Mouse (Mus musculus) layer of hippocampus, adult 2 months (tissue): ENCODE measurements around the gene Polr3h. TPM values are rescaled to one million over a fixed set of nuclear protein-coding genes. Genes with fewer than 3 reads are reported as not detected.

Source experiments
- DNase-seq, 2 experiments: peaks; one replicate each; pipeline ENCODE4 v3.0.0; 2022; ENCODE audit warnings: low spot score in 2 of 2
- H3K27ac ChIP-seq: fragments of 200-600 bp; 2 replicates; pipeline ENCODE4 v1.8.1; 2022
- H3K4me3 ChIP-seq: fragments of 200-600 bp; 2 replicates; pipeline ENCODE4 v1.8.1; 2022; ENCODE audit warnings: mild to moderate bottlenecking
- CTCF ChIP-seq: fragments of 200-600 bp; conservative IDR thresholded peaks from 2 replicates; pipeline ENCODE4 v1.8.1; 2022; ENCODE audit warnings: antibody characterized with exemption, mild to moderate bottlenecking, moderate library complexity
- total RNA-seq, 2 experiments: library from RNA; stranded (reverse); gene quantifications; 2 replicates each; pipeline ENCODE4 v1.2.3; 2021

Gene Polr3h
- total RNA-seq, 2 experiments from 2014 or later: 44.8 to 51.4 TPM

DNA sequence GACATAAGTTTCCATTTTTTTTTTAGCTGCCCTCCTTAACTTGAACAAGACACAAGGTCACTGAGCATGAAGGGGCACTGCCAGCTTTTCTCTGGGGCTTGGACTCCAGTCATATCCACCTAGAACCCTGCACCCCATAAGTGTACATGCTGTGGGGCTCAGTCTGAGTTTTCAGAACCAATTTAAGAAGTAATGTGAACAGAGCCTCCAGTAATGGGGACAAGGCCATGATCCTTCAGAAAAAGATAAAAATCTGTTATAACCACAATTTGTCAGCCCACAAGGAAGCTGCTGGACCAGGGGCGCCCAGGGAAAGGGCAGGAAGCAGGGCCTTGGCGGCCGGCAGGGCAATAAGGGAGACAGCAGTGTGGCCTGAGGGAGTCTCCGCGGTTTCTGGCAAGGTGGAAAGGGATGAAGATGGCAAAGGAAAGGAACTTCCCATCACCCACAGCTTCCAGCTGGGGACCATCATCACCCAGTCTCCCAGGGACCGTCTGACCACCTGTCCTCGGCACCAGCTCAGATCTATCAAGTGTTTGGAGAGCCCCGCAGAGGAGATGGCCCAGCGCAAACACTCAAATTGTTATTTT is 73.5 kb downstream of the Polr3h start:
- Histone ChIP-seq H3K4me3 (no peak overlapping the region), H3K27ac (no peak overlapping the region; the same call in 1 of the 2 replicates)
- DNase-seq: no peak
- no peak for TF ChIP-seq CTCF

DNA sequence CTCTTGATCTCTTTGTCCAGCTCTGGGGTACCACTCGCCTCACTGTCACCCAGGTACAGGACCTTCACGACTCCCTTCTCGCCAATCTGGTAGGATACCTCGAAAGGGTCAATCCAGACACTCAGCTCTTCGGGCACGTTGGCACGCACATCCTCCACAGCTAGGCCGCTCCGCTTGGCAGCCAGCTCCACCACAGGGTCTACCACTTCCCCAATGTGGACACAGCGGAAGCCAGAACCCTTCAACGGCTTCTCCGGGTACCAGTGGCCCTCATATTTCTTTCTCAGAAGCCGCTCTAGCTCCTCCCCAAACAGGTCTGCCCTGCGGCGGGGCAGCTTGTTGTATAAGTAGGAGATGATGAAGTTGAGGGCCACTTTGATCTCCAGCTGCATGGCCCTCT is 74.7 kb downstream of the Polr3h start:
- TF ChIP-seq CTCF: no peak
- DNase-seq: no peak
- Histone ChIP-seq H3K27ac (no peak overlapping the region), H3K4me3 (no peak overlapping the region)

DNA sequence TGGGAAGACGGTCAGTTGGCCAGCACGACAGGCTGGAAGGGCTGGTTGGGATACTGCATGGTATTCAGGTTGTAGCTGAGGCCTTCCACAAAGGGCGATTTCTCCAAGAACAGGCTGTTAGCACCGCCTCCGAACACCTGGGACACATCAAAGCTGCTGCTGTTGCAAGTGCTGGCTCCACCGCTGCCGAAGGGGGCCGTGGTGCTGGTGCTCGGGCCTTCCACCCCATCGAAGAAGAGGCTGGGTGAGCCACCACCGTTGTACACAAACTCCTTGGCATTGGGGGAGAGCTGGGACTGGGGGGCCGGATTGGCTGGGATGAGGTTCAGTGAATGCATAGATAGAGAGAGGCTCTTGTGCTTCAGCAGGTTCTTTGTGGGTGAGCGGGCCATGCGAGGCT is 75.3 kb downstream of the Polr3h start:
- no peak for TF ChIP-seq CTCF
- Histone ChIP-seq H3K27ac (0 out of 2 replicates have a peak overlapping the region, but pooled peaks have one; percentile 23), H3K4me3 (no peak overlapping the region)
- DNase-seq: no peak

DNA sequence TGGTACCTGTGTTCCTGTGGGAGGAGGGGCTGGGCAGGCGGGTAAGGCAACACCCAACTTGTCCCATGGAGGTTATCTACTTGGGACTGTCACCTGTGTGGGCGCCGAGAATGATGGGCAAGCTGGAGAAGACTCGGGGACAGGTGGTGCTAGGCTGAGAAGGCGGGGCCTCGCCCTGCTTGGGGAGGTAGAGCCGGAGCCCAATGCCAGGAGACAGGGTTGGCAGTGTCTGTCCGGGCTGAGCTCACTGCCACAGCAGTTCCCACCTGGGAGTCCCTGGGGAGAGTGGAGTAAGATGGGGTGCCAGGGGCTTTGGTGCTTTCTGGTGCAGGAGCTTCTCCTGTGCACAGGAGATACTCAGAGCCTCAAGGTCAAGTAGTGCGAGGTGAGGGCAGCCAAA is 76.9 kb downstream of the Polr3h start:
- TF ChIP-seq CTCF: no peak
- Histone ChIP-seq H3K4me3 (no peak overlapping the region), H3K27ac (0 out of 2 replicates have a peak overlapping the region, but pooled peaks have one; percentile 7)
- DNase-seq: no peak

DNA sequence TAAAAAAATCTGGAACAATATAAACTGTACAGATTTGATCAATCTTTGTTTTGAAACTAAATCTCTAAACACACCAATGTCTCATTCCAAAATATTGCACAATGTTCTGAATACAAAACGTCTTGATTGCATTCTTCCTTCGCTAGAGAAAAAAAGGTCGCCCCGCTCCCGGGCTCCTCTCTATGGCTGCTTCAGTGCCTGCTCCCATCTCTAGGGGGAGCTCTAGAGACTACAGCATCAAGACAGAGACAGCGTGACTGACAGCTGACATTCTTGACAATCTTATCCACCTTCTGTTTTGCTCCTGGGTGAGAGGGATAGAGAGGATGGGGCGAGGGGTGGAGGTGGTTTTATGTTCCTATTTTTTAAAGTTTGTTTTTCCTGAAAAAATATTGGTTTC is 77.7 kb downstream of the Polr3h start:
- no peak overlapping the region for H3K4me3 ChIP-seq
- TF ChIP-seq CTCF: peak; percentile 100
- peak; percentile 69 to 70 for DNase-seq
- peak overlapping the region; percentile 4; the same call in 1 of the 2 replicates for H3K27ac ChIP-seq

DNA sequence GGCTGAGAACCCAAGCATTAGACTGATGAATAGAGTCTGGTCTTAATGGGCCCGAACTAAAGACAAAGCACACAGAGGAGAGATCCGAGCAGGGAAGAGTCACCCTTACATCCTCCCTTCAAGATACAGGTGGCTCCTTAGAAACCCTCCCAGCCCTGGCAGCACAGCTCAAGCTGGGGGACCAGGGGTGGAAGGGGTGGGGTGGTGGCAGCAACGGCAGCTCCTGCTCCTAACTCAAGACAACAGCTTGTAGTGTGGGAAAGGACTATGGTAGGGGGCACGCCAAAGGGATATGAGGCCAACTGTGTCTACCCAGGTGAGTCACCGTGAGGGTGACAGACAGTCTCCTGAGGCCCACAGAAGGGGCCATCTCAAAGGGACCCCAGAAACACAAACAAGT is 78.2 kb downstream of the Polr3h start:
- no peak for DNase-seq
- H3K27ac ChIP-seq: peak overlapping the region; percentile 4; the same call in 1 of the 2 replicates
- no peak for TF ChIP-seq CTCF

DNA sequence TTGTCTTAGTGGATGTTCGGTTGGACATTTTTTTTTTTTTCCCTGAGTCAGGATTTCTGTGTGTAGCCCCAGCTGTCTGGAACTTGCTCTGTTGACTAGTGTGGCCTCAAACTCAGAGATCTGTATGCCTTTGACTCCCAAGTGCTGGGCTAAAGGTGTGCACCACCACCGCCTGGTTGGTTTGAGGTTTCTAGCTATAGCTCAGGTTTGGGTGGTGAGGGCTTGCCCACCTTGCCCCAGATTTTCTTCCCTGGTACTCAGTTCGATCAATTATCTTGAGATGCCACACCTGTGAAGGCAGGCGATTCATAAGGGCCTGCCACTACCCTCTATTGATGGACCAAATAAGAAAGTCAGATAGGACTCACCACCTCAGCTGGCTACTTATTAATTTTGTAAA is 78.9 kb downstream of the Polr3h start:
- TF ChIP-seq CTCF: no peak
- no peak overlapping the region for H3K27ac ChIP-seq

More for the DNA sequence above, 78.2 kb downstream of the Polr3h start:
- H3K4me3 ChIP-seq: no peak overlapping the region

DNA sequence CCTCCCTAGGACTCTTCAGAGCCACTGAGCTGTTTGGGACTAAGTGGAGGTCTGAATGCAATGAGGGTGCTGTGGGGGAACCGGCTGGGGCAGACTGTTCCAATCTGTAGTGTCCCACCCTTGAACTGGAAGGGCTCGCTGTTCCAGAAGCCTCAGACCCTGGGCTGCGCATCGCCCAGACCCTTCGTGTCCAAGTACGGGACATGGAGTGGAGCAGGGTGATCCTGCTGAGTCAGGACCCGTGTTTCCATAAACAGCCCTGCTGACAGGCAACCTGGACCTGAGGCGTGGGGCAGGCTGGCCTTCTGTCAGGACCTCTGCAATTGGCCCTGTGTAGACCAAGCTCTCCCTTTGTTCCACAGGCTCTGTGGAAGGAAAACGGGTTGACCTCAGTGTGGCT is 79.3 kb downstream of the Polr3h start:
- Histone ChIP-seq H3K27ac (no peak overlapping the region), H3K4me3 (no peak overlapping the region)
- DNase-seq: no peak
- TF ChIP-seq CTCF: no peak

More for the DNA sequence above, 78.9 kb downstream of the Polr3h start:
- DNase-seq: no peak
- no peak overlapping the region for H3K4me3 ChIP-seq

DNA sequence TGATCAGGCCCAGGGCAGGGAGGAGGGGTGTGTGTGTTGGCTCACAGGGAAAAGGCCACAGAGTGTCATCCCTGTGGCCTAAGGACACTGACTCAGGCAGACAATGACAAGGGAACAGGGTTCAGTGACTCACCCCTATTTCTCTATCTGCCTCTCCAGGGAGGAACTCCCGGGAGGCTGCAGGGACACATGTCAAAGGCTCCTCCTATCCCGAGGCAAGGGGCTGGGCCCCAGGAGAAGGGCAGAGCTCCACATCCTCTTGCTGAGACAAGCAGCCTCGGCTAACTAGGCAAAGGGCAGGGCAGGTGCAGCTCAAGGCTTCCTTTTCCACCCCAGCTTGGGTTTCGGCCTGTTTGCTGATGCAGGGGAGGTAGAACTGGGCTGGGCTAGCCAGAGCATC is 80.3 kb downstream of the Polr3h start:
- Histone ChIP-seq H3K27ac (no peak overlapping the region; the same call in 1 of the 2 replicates), H3K4me3 (no peak overlapping the region)
- DNase-seq: no peak
- TF ChIP-seq CTCF: no peak

DNA sequence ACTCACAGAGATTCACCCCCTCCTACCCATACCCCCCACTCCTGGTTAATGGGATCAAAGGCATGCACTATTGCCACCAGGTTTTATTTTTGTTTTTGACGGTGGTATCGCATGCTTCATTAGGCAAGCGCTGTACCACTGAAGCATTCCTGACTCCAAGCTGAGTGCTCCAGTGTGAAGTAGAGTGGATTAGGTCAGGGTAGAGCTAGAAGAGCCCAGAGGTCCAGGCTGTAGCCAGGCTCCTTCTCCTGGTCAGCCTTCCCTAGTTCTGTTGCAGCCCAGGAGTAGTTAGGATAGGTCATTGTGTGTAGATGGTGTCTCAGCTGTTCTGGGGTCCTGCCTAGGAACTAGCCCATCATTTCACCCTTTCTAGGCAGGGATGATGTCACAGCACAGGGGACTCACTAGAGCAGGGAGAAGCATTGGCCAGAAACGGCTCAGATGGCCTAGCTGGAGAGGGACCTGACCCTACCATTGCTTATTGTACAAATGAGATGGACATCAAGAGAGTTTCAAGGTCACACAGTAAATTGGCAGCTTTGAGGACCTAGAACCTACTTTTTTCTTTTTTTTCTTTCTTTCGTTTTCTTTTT is 80.9 kb downstream of the Polr3h start:
- H3K27ac ChIP-seq: no peak overlapping the region; the same call in 1 of the 2 replicates
- H3K4me3 ChIP-seq: no peak overlapping the region
- DNase-seq: no peak
- no peak for TF ChIP-seq CTCF

DNA sequence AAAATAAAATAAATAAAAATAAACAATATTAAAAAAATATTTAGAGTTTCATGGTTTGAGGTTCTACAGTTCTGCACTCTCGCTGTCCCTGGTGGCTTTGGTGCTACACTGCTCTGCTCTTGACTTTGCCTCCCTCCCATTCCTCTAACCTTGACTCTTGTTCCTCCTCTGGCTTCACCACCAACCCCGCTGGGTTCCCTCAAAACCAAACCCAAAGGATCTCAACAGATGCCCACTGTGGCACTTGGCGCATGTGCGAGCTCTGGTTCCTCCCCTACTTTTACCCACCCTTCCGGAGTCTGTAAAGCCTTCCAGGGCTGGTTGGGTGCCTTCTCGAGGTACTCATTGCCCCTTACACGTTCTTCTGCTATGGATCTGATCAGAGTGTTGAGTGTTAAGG is 83.8 kb downstream of the Polr3h start:
- DNase-seq: no peak
- TF ChIP-seq CTCF: no peak
- no peak overlapping the region for H3K4me3 ChIP-seq
- no peak overlapping the region for H3K27ac ChIP-seq

DNA sequence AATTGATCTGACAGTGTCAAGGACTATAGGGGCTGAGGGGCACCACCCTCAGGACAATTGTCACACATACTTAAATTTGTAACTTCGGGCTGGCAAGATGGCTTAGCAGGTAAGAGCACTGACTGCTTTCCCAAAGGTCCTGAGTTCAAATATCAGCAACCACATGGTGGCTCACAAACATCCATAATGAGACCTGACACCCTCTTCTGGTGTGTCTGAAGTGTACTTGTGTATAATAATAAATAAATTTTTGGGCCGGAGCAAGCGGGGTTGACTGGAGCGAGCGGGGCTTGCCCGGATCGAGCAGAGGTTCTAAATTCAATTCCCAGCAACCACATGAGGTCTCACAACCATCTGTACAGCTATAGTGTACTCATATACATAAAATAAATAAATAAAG is 85.7 kb downstream of the Polr3h start:
- no peak for DNase-seq
- peak overlapping the region; percentile 89 for H3K27ac ChIP-seq
- TF ChIP-seq CTCF: no peak

DNA sequence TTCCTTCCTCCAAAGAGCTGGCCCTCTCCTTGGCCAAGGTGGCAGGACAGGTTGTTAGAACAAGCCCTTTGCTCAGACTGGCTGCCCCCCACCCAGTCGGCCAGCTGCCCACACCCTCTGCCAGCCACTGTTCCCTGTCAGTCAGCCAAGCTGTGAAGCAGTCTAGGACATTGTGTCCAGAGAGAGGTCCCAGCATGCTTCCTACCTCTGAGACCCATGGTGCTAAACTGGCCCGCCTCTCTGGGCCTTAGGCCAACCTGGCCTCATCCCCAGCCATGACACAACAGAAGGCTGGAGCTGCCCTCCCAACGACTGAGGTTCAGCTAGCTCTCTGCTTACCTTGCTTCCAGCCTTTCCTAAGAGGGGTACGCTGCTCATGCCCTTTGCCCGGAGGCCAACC is 86.4 kb downstream of the Polr3h start:
- TF ChIP-seq CTCF: no peak
- Histone ChIP-seq H3K4me3 (no peak overlapping the region), H3K27ac (peak overlapping the region; percentile 89)
- DNase-seq: peak; percentile 71 to 75

More for the DNA sequence above, 85.7 kb downstream of the Polr3h start:
- no peak overlapping the region for H3K4me3 ChIP-seq
